Mouse (Mus musculus): ENCODE measurements around the gene Tbc1d1.

DNA sequence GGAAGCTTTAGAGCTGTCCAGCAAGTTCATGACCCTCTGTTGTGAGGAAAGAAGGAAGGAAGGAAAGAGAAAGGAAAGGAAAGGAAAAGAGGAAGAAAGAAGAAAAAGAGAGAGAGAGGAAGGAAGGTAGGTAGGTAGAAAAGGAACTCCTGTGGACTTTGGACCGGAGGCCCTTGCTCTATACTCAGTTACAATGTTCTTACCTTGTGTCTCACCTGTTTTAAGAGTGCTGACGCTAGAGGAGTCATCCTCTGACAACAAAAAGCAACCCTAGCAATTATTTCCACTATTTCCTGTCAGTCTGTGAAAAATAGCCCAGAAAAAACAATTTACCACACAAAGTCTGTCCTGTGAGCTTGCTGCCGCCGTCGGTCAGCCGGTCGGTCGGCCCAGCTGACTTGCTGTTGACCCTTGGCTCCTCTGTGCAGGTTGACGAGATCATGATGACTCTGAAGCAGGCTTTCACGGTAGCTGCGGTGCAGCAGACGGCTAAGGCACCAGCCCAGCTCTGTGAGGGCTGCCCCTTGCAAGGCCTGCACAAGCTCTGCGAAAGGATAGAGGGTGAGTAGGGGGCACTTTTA lies 107.9 kb downstream of the Tbc1d1 start:
- TF ChIP-seq CTCF (IDR thresholded peaks at IDR 0.05; ENCODE audit: extremely low read depth, insufficient read length, insufficient replicate concordance, low read depth, low read length) (no peak), POLR2A (IDR thresholded peaks at IDR 0.05; ENCODE audit: low read depth, low read length) (no peak)

Measured in small intestine, adult 2 months (tissue).